Mouse (Mus musculus): ENCODE results near the gene F2. TPM values are rescaled to one million over a fixed set of nuclear protein-coding genes. Genes with fewer than 3 reads are reported as not detected.
"Not testable (repeated sequence)": the region's sequence is repeated elsewhere in the genome, so short reads cannot be mapped to it uniquely, and the experiment has no call there.

Gene F2
- total and polyA plus RNA-seq, 3 experiments = not detected

DNA sequence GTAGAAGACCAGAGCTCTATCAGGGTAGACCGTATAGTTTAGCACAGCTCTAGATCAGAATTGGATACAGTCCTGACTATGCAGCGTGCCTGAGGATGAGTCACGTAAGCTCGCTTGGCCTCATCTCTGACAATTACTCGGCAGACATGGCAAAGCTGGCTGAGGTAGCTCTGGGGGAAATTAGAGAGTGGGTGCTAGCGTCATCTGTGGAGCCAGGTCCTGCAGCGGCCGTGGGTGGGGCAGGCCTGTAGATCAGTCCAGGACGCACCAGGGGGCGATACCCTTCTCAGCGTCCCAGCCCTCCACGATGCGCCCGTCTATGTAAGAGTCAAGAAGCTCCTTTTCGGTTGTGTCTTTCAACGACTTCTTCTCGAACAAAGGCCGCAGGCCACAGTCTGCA is 6.5 kb downstream of the F2 start:
- no peak overlapping the region for H3K4me3 ChIP-seq
- DNase-seq = no peak
- no peak overlapping the region for H3K9ac ChIP-seq (ENCODE audit: low read depth, low read length)
- 76% methylated on average over 18 of the region's 18 CpGs for WGBS
- intact Hi-C loops (cut with DNase I) = no loop called here
- no peaks in the 10 kb centered on the region for H3K36me3 ChIP-seq (ENCODE audit: control insufficient read depth, insufficient read depth, low read length)
- H3K27me3 ChIP-seq (ENCODE audit: control insufficient read depth, insufficient read depth, low read length) = no peaks in the 10 kb centered on the region
- no peaks in the 10 kb centered on the region for H3K79me2 ChIP-seq (replicated peaks; ENCODE audit: control insufficient read depth, insufficient read depth, low read length)
- H3K4me1 ChIP-seq (ENCODE audit: control insufficient read depth, insufficient read depth, low read length) = no peaks in the 10 kb centered on the region
- TF ChIP-seq POLR2A (IDR thresholded peaks at IDR 0.05; ENCODE audit: insufficient read depth, low read depth, low read length) (no peak), CTCF (IDR thresholded peaks at IDR 0.05) (no peak), EP300 (IDR thresholded peaks at IDR 0.05; ENCODE audit: insufficient read depth, low read depth, low read length) (no peak)
- no peak overlapping the region for H3K27ac ChIP-seq

DNA sequence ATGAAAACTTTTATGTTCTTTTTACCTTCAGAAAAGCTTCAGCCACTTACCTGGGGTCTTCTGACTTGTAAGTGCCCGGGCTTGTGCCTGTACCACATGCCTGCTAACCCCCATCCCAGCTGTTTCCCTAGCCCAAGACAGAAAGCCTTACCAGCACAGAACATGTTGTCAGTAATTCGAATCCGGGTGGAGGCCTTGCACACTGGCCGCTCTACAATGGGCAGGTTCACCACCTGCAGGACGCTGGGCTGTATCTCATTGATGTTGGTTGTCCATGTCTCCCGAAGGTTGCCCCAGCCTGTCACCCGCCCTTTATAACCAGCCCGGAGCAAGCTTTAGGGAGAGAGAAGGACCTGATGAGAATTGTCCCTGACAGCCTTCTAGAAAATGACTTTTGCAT is 8.0 kb downstream of the F2 start:
- H3K27me3 ChIP-seq (ENCODE audit: control insufficient read depth, insufficient read depth, low read length) = no peaks in the 10 kb centered on the region
- H3K79me2 ChIP-seq (replicated peaks; ENCODE audit: control insufficient read depth, insufficient read depth, low read length) = no peaks in the 10 kb centered on the region
- no peak overlapping the region for H3K4me3 ChIP-seq
- intact Hi-C loops (cut with DNase I) = no loop called here
- no peak for TF ChIP-seq CTCF (IDR thresholded peaks at IDR 0.05)
- TF ChIP-seq EP300 (IDR thresholded peaks at IDR 0.05; ENCODE audit: insufficient read depth, low read depth, low read length) = no peak
- TF ChIP-seq POLR2A (IDR thresholded peaks at IDR 0.05; ENCODE audit: insufficient read depth, low read depth, low read length) = no peak
- H3K36me3 ChIP-seq (ENCODE audit: control insufficient read depth, insufficient read depth, low read length) = no peaks in the 10 kb centered on the region
- H3K27ac ChIP-seq = no peak overlapping the region
- no peak for DNase-seq
- WGBS = 91% methylated on average over 8 of the region's 8 CpGs
- no peaks in the 10 kb centered on the region for H3K4me1 ChIP-seq (ENCODE audit: control insufficient read depth, insufficient read depth, low read length)
- no peak overlapping the region for H3K9ac ChIP-seq (ENCODE audit: low read depth, low read length)

DNA sequence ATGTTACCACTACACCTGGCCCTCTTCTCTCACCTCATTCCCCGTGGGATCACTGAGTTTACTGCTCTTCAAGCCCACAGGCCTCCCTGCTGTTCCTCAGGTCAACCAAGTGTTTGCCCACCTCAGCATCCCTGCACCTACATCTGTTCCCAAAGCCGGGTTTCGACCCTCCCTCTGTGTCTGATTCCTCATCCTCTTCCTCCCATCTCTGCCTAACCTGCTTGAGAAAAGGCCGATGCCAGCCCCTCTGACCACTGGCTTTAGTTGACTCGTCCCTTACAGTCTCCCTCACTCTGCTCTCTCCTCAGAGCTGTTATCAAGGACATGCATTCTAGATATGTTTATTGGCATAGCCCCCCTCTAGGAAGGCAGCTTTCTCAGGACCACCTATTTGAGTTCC is 8.7 kb downstream of the F2 start:
- H3K4me3 ChIP-seq = no peak overlapping the region
- intact Hi-C loops (cut with DNase I) = no loop called here
- H3K4me1 ChIP-seq (ENCODE audit: control insufficient read depth, insufficient read depth, low read length) = no peaks in the 10 kb centered on the region
- H3K27me3 ChIP-seq (ENCODE audit: control insufficient read depth, insufficient read depth, low read length) = no peaks in the 10 kb centered on the region
- 72% methylated on average over 5 of the region's 5 CpGs for WGBS
- H3K36me3 ChIP-seq (ENCODE audit: control insufficient read depth, insufficient read depth, low read length) = no peaks in the 10 kb centered on the region
- DNase-seq = no peak
- no peak overlapping the region for H3K9ac ChIP-seq (ENCODE audit: low read depth, low read length)
- H3K27ac ChIP-seq = no peak overlapping the region
- H3K79me2 ChIP-seq (replicated peaks; ENCODE audit: control insufficient read depth, insufficient read depth, low read length) = no peaks in the 10 kb centered on the region
- TF ChIP-seq EP300 (IDR thresholded peaks at IDR 0.05; ENCODE audit: insufficient read depth, low read depth, low read length) (no peak), CTCF (IDR thresholded peaks at IDR 0.05) (no peak), POLR2A (IDR thresholded peaks at IDR 0.05; ENCODE audit: insufficient read depth, low read depth, low read length) (no peak)

DNA sequence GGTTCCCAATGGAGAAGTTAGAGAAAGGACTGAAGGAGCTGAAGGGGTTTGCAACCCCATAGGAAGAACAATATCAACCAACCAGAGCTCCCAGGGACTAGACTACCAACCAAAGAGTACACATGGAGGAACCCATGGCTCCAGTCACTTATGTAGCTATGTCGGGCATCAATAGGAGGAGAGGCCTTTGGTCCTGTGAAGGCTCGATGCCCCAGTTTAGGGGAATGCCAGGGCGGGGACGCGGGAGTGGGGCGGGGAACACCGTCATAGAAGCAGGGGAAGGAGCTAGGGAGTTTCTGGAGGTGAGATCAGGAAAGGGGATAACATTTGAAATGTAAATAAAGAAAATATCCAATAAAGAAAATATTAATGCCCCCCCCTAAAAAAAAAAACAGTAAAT is 12.8 kb downstream of the F2 start:
- WGBS = 93% methylated on average over 7 of the region's 7 CpGs
- intact Hi-C loops (cut with DNase I); H3K9ac ChIP-seq (ENCODE audit: low read depth, low read length); DNase-seq; H3K36me3 ChIP-seq (ENCODE audit: control insufficient read depth, insufficient read depth, low read length); H3K27ac ChIP-seq; H3K27me3 ChIP-seq (ENCODE audit: control insufficient read depth, insufficient read depth, low read length); H3K79me2 ChIP-seq (replicated peaks; ENCODE audit: control insufficient read depth, insufficient read depth, low read length); H3K4me3 ChIP-seq; H3K4me1 ChIP-seq (ENCODE audit: control insufficient read depth, insufficient read depth, low read length): not testable (repeated sequence)

DNA sequence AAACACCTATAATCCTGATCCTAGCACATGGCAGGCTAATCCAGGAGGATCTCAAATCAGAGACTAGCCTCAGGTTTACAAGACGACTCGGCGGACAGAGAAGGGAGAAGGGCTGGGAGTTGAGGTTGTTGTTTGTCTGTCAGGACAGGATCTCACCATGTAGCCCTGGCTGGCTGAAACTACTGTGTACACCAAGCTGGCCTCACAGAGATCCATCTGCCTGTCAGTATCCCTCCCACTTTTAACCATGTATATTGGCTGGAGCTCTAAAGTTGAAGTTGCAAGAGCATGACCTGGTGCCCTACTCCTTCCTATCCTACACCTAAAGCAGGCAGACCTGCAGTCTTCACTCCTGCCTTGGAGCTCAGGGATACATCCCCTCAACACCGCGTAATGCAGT is 13.9 kb downstream of the F2 start:
- no peaks in the 10 kb centered on the region for H3K4me1 ChIP-seq (ENCODE audit: control insufficient read depth, insufficient read depth, low read length)
- intact Hi-C loops (cut with DNase I) = no loop called here
- DNase-seq = no peak
- H3K27me3 ChIP-seq (ENCODE audit: control insufficient read depth, insufficient read depth, low read length) = no peaks in the 10 kb centered on the region
- H3K27ac ChIP-seq = no peak overlapping the region
- H3K9ac ChIP-seq (ENCODE audit: low read depth, low read length) = no peak overlapping the region
- no peaks in the 10 kb centered on the region for H3K79me2 ChIP-seq (replicated peaks; ENCODE audit: control insufficient read depth, insufficient read depth, low read length)
- no peak for TF ChIP-seq EP300 (IDR thresholded peaks at IDR 0.05; ENCODE audit: insufficient read depth, low read depth, low read length)
- TF ChIP-seq POLR2A (IDR thresholded peaks at IDR 0.05; ENCODE audit: insufficient read depth, low read depth, low read length) = no peak
- no peak for TF ChIP-seq CTCF (IDR thresholded peaks at IDR 0.05)
- no peak overlapping the region for H3K4me3 ChIP-seq
- no peaks in the 10 kb centered on the region for H3K36me3 ChIP-seq (ENCODE audit: control insufficient read depth, insufficient read depth, low read length)
- WGBS = 91% methylated on average over 5 of the region's 5 CpGs

DNA sequence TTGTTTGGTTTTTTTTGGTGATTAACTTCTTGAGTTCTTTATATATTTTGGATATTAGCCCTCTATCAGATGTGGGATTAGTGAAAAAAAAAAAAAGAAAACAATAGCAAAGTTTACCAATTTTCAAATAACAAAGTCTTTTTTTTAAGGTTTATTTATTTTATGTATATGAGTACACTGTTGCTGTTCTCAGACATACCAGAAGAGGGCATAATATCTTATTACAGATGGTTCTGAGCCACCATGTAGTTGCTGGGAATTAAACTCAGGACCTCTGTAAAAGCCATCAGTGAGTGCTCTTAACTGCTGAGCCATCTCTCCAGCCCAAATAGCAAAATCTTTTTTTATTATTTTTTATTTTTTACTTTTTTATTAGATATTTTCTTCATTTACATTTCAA is 26.8 kb downstream of the F2 start:
- not testable (repeated sequence) for H3K27me3 ChIP-seq (ENCODE audit: control insufficient read depth, insufficient read depth, low read length); H3K9ac ChIP-seq (ENCODE audit: low read depth, low read length); H3K4me3 ChIP-seq; H3K36me3 ChIP-seq (ENCODE audit: control insufficient read depth, insufficient read depth, low read length); H3K79me2 ChIP-seq (replicated peaks; ENCODE audit: control insufficient read depth, insufficient read depth, low read length); H3K27ac ChIP-seq; H3K4me1 ChIP-seq (ENCODE audit: control insufficient read depth, insufficient read depth, low read length); DNase-seq
- intact Hi-C loops (cut with DNase I) = loop anchor here (5.0 to 10.0 kb wide), 2 partner anchors 37 to 315 kb away; partner anchors contain the start of gene Chrm4
- TF ChIP-seq CTCF (IDR thresholded peaks at IDR 0.05) = peak; percentile 34

DNA sequence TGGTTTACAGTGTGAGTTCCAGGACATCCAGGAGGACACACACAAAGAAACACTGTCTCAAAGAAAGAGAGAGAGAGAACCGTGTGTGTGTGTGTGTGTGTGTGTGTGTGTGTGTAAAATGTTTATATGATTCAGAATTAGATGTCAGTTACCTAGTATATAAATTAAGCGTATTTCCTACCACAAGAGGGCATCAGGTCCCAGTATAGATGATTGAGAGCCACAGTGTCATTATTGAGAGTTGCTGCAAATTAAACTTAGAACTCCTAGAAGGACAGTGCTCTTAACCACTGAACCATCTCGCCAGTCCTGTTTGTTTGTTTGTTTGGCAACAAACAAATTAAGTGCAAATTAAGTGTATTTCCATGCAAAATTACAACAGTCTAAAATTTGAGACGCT is 33.8 kb downstream of the F2 start:
- 86% methylated on average over 4 of the region's 4 CpGs for WGBS

More for the DNA sequence above, 33.8 kb downstream of the F2 start:
- no peaks in the 10 kb centered on the region for H3K4me1 ChIP-seq (ENCODE audit: control insufficient read depth, insufficient read depth, low read length)
- H3K27me3 ChIP-seq (ENCODE audit: control insufficient read depth, insufficient read depth, low read length) = no peaks in the 10 kb centered on the region
- intact Hi-C loops (cut with DNase I) = loop anchor here (10.0 kb wide), 1 partner anchor 322 kb away; the partner anchor contains the start of gene Chrm4
- H3K9ac ChIP-seq (ENCODE audit: low read depth, low read length) = no peak overlapping the region
- no peaks in the 10 kb centered on the region; the same call in none of the 2 replicates for H3K36me3 ChIP-seq (ENCODE audit: control insufficient read depth, insufficient read depth, low read length)
- no peak overlapping the region for H3K4me3 ChIP-seq
- DNase-seq = no peak
- H3K79me2 ChIP-seq (replicated peaks; ENCODE audit: control insufficient read depth, insufficient read depth, low read length) = no peaks in the 10 kb centered on the region
- H3K27ac ChIP-seq = no peak overlapping the region
- TF ChIP-seq POLR2A (IDR thresholded peaks at IDR 0.05; ENCODE audit: insufficient read depth, low read depth, low read length) = no peak
- peak; percentile 31 for TF ChIP-seq CTCF (IDR thresholded peaks at IDR 0.05)
